Mouse (Mus musculus) urinary bladder, postnatal 36 days (tissue): ENCODE measurements around the gene Itga9.
A peak's percentile ranks its signal among the peaks of the same experiment; 100 is the strongest.

Experiments
- DNase-seq, 2 experiments: peaks; one replicate each; pipeline ENCODE4 v3.0.0; 2022; ENCODE audit warnings: low spot score in 2 of 2, mixed read lengths in 1 of 2

Itga9 gene

DNA sequence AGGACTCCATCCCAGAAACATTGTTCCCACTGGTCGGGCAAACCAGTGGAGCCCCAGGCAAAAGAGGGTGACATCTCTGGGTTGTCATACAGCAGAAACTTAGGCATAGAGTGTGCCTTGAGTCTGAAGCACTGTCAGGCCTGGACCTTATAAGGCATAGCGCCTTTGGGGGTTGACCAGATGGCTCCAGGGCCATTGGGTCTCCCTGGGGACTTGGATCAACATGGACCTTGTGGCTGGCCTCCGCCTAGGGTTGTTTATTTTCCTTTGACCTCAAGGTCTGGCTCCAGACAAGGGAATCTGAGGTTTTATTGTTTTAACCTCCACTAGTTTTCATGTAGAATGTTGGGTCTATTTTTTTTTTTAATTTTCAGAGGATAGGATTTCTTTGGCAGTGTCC, 267.1 kb downstream of the Itga9 start:
- DNase-seq: no peak

GRCm38 (mm10) chr9:118875705-118876104, 269.2 kb downstream of the Itga9 start:
- DNase-seq: no peak

DNA sequence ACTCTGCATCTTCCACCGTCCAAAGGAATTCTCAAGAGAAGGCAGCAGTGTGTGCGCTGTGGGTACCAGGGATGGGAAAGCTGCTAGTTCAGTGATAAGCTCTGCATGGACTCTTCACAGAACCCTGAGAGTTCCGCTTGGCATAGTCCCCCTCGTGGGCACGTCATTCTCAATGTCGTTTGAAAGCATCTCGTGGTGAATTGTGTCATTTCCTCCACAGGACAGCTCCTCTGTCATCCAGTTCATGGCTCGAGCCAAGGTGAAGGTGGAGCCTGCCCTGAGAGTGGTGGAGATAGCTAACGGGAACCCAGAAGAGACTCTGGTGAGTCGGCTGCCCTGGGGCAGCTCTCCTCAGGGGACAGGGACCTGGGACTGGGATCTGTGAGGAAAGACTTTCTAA, 270.4 kb downstream of the Itga9 start:
- no peak for DNase-seq

GRCm38 (mm10) chr9:118877365-118878008, 271.0 kb downstream of the Itga9 start:
- DNase-seq: no peak

GRCm38 (mm10) chr9:118878596-118878995, 272.1 kb downstream of the Itga9 start:
- no peak for DNase-seq

DNA sequence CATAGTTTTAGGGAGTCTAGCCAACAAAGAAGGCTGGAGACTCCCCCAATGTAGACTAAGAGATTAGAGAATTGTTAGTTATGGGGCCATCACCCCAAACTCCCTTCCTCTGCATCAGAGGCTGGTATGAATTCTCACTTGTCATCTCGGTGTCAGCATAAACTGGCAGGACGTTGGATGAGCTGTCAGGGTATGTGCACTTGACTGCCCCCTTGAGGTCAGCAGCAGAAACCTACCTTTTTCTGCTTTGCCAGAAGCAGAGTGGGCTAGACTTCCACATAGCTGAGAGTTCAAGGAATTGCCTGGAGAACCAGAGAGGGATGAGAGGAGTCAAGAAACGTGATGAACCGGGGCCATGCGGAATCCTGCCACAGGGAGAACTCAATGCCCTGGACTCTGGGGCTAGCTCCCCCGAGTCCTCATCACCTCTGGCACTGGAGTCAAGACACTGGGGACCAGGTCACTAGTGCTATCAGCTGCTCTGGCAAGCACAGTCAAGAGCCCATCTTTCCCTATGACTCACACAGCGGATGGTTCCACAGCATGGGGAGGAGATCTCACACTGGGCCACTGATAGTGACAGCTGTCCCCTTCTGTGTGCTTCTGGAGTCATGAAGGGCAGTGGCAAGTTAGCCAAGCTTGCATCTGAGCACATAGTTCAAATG, 274.9 kb downstream of the Itga9 start:
- no peak for DNase-seq

- DNase-seq: no peak
Measured at GRCm38 (mm10) chr9:118881946-118882284, 275.4 kb downstream of the Itga9 start.

- DNase-seq: no peak
Measured at GRCm38 (mm10) chr9:118883150-118883549, 276.7 kb downstream of the Itga9 start.

GRCm38 (mm10) chr9:118885785-118886184, 279.3 kb downstream of the Itga9 start:
- DNase-seq: no peak

DNA sequence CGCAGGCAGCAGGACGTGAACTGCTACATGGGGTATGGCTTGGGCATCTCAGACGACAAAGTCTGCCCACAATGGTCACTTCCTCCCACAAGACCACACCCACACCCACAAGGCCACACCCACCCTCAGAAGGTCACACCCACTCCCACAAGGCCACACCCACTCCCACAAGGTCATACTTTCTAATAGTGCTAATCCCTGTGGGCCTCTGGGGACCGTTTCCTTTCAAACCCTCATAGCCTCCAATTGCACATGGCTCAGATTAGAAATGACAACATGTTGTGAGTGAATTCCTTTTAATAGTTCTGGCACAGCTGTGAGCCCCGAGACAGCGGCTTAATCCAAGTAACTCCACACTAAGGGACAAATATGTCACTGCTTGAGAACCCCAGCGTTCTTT, 280.7 kb downstream of the Itga9 start:
- DNase-seq: no peak

DNA sequence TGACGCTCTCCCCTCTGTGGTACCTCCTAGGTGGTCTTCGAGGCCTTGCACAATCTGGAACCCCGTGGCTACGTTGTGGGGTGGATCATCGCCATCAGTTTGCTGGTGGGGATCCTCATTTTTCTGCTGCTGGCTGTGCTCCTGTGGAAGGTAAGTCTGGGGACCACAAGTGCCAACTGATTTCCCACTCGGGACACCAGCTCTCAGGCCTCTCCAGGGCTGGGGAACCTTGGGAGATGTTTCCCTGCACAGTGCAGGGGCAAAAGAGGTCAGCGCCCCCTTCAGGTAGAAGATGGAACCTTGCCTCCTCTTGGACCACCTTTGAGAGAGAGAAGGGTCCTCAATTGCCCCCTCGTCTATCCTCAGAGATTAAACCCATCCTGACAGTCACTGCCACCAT, 281.2 kb downstream of the Itga9 start:
- no peak for DNase-seq

DNA sequence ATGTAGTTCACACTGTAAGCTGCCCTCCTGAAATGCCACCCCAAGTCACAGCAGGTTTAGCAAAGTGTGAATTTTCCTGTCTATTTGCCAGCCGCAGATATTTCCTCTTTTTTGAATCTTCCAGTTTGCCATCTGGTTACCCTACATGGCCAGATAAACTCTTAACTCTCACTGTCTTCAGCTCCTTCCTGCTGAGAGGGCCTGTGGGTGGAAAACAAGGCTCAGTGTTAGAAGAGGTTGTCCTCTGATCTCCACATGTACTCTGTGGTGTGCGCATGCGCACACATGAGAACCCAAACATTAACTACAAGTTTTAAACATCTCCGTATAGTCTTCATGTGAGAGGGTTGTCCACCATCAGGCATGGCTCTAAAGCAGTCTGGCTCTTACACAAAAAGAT, 283.7 kb downstream of the Itga9 start:
- no peak for DNase-seq

DNA sequence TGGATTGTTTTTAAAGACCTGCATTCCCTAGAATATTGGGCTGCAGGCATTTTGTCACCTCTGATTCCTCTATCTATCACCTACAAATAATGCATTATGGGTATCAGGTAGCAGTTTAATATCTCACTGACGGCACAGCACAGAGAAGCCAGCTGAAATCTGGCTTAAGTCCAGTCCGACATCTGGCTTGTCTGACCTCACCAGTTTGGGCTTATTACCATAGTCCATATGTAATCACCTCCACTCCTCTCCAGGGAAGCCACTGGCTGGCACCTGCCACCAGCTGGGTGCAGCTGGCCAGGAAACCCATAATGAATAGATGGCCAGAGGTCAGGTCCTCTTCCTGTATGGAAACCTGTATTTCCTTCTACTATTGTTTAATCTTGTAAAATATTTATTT, 284.2 kb downstream of the Itga9 start:
- DNase-seq: no peak

DNA sequence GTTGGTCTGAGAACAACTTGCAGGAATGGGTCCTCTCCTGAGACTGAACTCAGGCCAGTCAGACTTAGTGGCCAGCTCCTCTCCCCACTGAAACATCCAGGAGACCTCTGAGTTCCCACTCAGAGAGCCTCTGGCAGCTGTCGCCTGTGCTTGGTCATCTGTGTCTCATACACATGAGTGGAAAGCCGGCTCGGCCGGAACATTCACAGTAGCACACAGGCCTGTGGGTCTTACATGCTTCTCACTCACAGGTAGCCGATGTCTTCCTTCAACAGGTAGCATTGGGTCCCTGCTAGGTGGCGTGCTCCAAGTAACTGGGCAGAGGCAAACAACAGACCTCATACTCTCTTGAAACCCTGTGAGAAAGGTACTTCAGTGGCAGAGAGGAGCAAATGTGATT, 284.6 kb downstream of the Itga9 start:
- no peak for DNase-seq

DNA sequence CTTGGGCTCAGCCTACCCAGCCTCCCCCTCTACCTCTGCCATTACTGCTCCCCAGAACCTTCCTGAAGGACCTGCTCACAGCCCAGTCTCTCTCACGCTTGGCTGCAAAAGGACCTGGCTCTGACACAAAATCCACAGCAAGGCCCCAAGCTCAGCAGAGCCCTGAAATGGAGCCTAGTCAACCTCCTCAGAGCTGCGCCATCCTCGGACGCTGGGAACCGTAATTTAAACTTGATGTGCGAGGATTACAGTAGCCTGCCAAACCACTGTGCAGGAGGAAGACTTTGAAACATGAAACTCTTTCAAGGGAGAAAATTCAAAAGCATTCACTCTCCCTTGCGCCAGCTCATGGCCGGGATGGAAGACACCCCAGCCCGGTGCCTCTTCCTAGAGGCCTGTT, 285.1 kb downstream of the Itga9 start:
- DNase-seq: no peak

- no peak for DNase-seq
Measured at GRCm38 (mm10) chr9:118895101-118895500, 288.6 kb downstream of the Itga9 start.

DNA sequence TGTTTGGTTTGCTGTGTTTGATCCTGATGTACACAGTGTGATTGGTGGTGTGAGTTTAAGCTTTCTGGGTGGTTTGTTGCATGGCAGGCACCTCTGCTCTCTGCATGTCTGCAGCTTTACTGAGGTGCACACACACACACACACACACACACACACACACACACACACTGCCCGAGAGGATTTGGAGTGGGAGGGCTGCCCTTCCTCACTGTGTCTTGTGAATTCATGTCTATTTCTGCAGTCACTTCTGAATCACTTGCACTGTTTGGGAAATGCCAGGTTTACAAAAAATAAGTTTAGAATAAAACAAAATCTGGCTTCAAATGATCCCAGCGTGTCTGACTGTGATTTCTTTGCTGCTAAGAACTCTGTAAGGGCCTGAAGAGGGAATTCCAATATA, 294.2 kb downstream of the Itga9 start:
- no peak for DNase-seq

DNA sequence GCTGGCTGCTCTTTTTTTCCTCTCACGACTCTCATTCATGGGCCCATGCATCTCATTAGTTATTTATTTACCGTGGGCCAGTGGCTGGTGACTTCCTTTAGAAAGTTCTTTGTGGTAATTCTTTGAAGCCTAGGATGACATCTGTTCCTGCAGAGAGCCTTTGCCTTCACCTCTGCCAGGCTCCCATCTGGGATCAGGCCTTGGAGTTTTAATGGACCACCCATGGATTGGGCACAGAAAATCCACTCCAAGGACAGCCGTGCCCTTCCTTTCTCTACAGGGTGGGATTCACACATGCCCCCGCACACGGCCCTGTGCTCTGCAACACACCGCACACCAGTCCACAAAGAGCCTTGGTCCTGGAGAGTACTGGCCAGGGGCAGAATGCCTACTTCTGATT, 295.4 kb downstream of the Itga9 start:
- no peak for DNase-seq

GRCm38 (mm10) chr9:118907934-118908620, 301.6 kb downstream of the Itga9 start:
- peak; percentile 77 to 83 for DNase-seq

DNA sequence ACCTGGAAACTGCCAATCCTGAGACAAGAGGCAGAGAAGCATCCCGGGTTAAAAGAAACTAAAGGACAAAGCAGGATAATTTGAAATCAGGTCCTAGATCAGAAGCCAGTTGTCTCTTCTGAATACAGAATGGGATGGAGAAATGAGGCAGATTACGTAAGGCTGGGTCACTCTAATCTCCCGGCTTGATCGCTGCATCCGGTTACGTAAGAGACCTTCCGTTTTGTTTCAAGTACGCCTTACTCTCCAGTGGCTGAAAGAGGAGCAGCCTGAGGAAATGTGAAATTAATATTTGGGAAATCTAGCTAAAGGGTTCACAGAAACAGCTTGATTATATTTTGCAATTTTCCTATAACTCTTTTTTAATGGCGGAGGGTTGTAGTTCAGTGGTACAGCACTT, 306.6 kb downstream of the Itga9 start:
- no peak for DNase-seq

- DNase-seq: no peak
Measured at GRCm38 (mm10) chr9:118913613-118914012, 307.1 kb downstream of the Itga9 start.

GRCm38 (mm10) chr9:118914589-118914988, 308.1 kb downstream of the Itga9 start:
- no peak for DNase-seq

- DNase-seq: no peak
Measured at GRCm38 (mm10) chr9:118915290-118915689, 308.8 kb downstream of the Itga9 start.
